Mouse (Mus musculus) intestine, embryonic 14.5 days (tissue): ENCODE results near the gene Rspry1. TPM values are rescaled to one million over a fixed set of nuclear protein-coding genes. Genes with fewer than 3 reads are reported as not detected.

Experiments
- ATAC-seq: fragments of 200-750 bp; cut with Nextera tagmentation; replicated peaks from 2 replicates; pipeline ENCODE4 v1.8.0; 2017; ENCODE audit warnings: low read depth, moderate number of reproducible peaks, moderate TSS enrichment, moderate library complexity; ENCODE audit not compliant: low FRiP score, low TSS enrichment
- DNase-seq: peaks from one replicate; pipeline ENCODE4 v3.0.0-alpha.2; 2018; ENCODE audit warnings: low spot score
- H3K27ac ChIP-seq: fragments of 300-500 bp; sonication (generic); 2 replicates; pipeline ENCODE4 v1.5.1; 2014; ENCODE audit warnings: low read depth, mild to moderate bottlenecking, control low read depth
- H3K27me3 ChIP-seq: fragments of 300-500 bp; sonication (generic); replicated peaks from 2 replicates; pipeline ENCODE4 v1.6.1; 2014; ENCODE audit warnings: low read length, control low read depth; ENCODE audit not compliant: control insufficient read depth, insufficient read depth
- H3K36me3 ChIP-seq: fragments of 300-500 bp; sonication (generic); 2 replicates; pipeline ENCODE4 v1.6.1; 2014; ENCODE audit warnings: low read length, control low read depth; ENCODE audit not compliant: control insufficient read depth, insufficient read depth
- H3K4me1 ChIP-seq: fragments of 300-500 bp; sonication (generic); replicated peaks from 2 replicates; pipeline ENCODE4 v1.6.1; 2014; ENCODE audit warnings: low read length, control low read depth, mixed read lengths; ENCODE audit not compliant: control insufficient read depth, insufficient read depth
- H3K4me2 ChIP-seq: fragments of 300-500 bp; sonication (generic); 2 replicates; pipeline ENCODE4 v1.6.1; 2014; ENCODE audit warnings: low read length
- H3K4me3 ChIP-seq: fragments of 300-500 bp; sonication (generic); 2 replicates; pipeline ENCODE4 v1.5.1; 2014; ENCODE audit warnings: low read depth, low read length, control low read depth, mixed read lengths
- H3K9ac ChIP-seq: fragments of 300-500 bp; sonication (generic); 2 replicates; pipeline ENCODE4 v1.6.1; 2014; ENCODE audit warnings: mild to moderate bottlenecking, low read length
- H3K9me3 ChIP-seq: fragments of 300-500 bp; sonication (generic); 2 replicates; pipeline ENCODE4 v1.6.1; 2016; ENCODE audit warnings: low read length, control low read depth; ENCODE audit not compliant: control insufficient read depth
- WGBS: fragments of 180-500 bp; shearing (Covaris S2); extraction: QIAGEN DNeasy Blood & Tissue Kit; methylation state at CpG from one replicate; pipeline ENCODE4 v1.1.7; 2014; 5-methylcytosine and 5-hydroxymethylcytosine counted together
- polyA plus RNA-seq: library from polyadenylated mRNA; unstranded; fragments of >200 nt; fragmentation: Nextera tagmentation; extraction: Ambion mirVana; gene quantifications from 2 replicates; pipeline ENCODE4 v1.2.1, GENCODE M21; 2014

Rspry1 gene
- polyA plus RNA-seq, 1 experiment from 2014 or later, result 27.9 TPM

DNA sequence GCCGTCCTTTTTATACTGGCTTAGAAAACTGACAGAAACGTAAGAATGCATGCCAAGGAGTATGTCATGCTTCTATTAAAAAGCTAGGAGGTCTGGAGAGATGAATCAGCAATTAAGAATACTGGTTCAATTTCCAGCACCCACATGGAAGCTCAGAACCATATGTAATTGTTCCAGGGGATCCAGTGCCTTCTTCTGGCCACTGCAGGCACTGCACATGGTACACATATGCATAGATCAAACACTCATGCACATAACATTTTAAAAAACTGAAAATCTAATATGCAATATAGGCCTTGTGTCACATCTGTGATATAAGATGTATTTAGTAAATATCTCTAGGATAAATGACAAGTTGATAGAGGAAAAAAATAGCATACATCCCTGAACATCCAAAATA lies 56.3 kb downstream of the Rspry1 start:
- Histone ChIP-seq H3K9me3 (no peaks in the 10 kb centered on the region), H3K4me3 (no peak overlapping the region), H3K27ac (no peak overlapping the region), H3K9ac (no peak overlapping the region), H3K36me3 (peaks cover 60% of the 10 kb centered on the region), H3K27me3 (no peaks in the 10 kb centered on the region), H3K4me1 (no peaks in the 10 kb centered on the region), H3K4me2 (no peak overlapping the region)
- no peak for DNase-seq
- no peak for ATAC-seq
- 90% methylated on average over 2 of the region's 2 CpGs for WGBS

DNA sequence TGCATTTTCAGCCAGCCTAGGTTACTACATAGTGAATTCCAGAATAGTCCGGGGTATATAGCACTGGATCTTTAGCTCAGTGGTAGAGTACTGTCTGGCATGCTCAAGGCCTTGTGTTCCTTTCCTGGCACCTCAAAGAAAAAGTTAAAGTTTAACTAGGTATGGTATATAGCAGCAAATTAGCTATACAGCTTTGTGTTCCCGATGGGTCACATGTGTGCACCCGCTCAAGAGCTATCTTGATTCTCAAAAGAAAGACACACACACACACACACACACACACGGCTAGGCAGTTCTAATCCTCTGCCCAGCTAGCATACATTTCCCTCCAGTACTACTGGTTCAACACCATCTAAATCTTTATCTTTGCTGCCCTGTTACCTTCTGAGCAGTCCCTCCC lies 58.7 kb downstream of the Rspry1 start:
- 78% methylated on average over 4 of the region's 4 CpGs for WGBS
- Histone ChIP-seq H3K36me3 (peaks cover 42% of the 10 kb centered on the region), H3K4me1 (no peaks in the 10 kb centered on the region), H3K9me3 (no peaks in the 10 kb centered on the region), H3K27me3 (no peaks in the 10 kb centered on the region), H3K27ac (no peak overlapping the region), H3K4me2 (no peak overlapping the region), H3K4me3 (no peak overlapping the region), H3K9ac (no peak overlapping the region)
- DNase-seq (no peak), ATAC-seq (peak; percentile 89)

DNA sequence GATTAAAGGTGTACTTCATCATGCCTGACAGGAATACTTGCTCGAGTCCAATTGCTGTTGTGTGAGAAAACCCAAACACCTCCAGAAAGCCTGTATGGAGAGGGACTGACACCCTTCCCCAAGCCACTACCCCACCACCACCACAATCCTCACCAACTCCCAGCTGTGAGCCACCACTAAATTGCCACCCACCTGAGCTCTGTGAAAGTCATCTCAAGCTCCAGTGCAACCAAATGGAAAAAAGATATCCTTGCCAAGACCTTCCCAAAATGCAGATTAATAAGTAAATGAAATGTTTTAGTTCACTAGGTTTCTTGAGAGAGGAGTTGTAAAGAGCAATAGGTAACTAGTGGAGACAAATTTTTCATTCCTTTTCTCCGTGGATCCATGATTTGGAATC lies 63.0 kb downstream of the Rspry1 start:
- ATAC-seq, result no peak

GRCm38 (mm10) chr8:94666456-94667308 lies 64.9 kb downstream of the Rspry1 start, which contains the start of gene Arl2bp:
TSS of gene Arl2bp (plus strand) at chr8:94666600.
- H3K27me3 ChIP-seq, result no peaks in the 10 kb centered on the region
- peak within 1 kb of the TSS; percentile 95 for H3K9ac ChIP-seq
- DNase-seq (peak; percentile 93), ATAC-seq (peak; percentile 99)
- no peaks in the 10 kb centered on the region for H3K9me3 ChIP-seq
- WGBS, result under 1% methylated on average over 72 of the region's 74 CpGs
- peaks cover 30% of the 10 kb centered on the region for H3K36me3 ChIP-seq
- peaks cover 14% of the 10 kb centered on the region for H3K4me1 ChIP-seq
- H3K27ac ChIP-seq, result peak within 1 kb of the TSS; percentile 80
- peak within 1 kb of the TSS; percentile 71 for H3K4me3 ChIP-seq
- peak within 1 kb of the TSS; percentile 66 for H3K4me2 ChIP-seq

More for the DNA sequence above, 63.0 kb downstream of the Rspry1 start:
- H3K4me2 ChIP-seq, result no peak overlapping the region
- H3K27me3 ChIP-seq, result no peaks in the 10 kb centered on the region
- peak; percentile 46 for DNase-seq
- peaks cover 24% of the 10 kb centered on the region for H3K36me3 ChIP-seq
- H3K9ac ChIP-seq, result no peak overlapping the region
- H3K9me3 ChIP-seq, result no peaks in the 10 kb centered on the region
- H3K27ac ChIP-seq, result no peak overlapping the region
- H3K4me3 ChIP-seq, result no peak overlapping the region
- 80% methylated on average over 2 of the region's 2 CpGs for WGBS
- peaks cover 14% of the 10 kb centered on the region for H3K4me1 ChIP-seq

- Histone ChIP-seq H3K9me3 (no peaks in the 10 kb centered on the region), H3K9ac (no peak overlapping the region), H3K27ac (no peak overlapping the region), H3K4me1 (no peaks in the 10 kb centered on the region), H3K4me3 (no peak overlapping the region), H3K27me3 (no peaks in the 10 kb centered on the region), H3K4me2 (no peak overlapping the region), H3K36me3 (peaks cover 48% of the 10 kb centered on the region)
- 71% methylated on average over 5 of the region's 5 CpGs for WGBS
- ATAC-seq (no peak), DNase-seq (no peak)
Observed at GRCm38 (mm10) chr8:94674384-94674783, 72.6 kb downstream of the Rspry1 start.

- no peaks in the 10 kb centered on the region for H3K4me1 ChIP-seq
- ATAC-seq (no peak), DNase-seq (no peak)
- peaks cover 4% of the 10 kb centered on the region; the same call in 1 of the 2 replicates for H3K9me3 ChIP-seq
- H3K4me2 ChIP-seq, result no peak overlapping the region
- H3K27ac ChIP-seq, result no peak overlapping the region
- no peak overlapping the region for H3K4me3 ChIP-seq
- H3K27me3 ChIP-seq, result no peaks in the 10 kb centered on the region
- peaks cover 39% of the 10 kb centered on the region for H3K36me3 ChIP-seq
- WGBS, result 86% methylated on average over 6 of the region's 6 CpGs
- no peak overlapping the region for H3K9ac ChIP-seq
Observed at GRCm38 (mm10) chr8:94675923-94676322, 74.2 kb downstream of the Rspry1 start.

DNA sequence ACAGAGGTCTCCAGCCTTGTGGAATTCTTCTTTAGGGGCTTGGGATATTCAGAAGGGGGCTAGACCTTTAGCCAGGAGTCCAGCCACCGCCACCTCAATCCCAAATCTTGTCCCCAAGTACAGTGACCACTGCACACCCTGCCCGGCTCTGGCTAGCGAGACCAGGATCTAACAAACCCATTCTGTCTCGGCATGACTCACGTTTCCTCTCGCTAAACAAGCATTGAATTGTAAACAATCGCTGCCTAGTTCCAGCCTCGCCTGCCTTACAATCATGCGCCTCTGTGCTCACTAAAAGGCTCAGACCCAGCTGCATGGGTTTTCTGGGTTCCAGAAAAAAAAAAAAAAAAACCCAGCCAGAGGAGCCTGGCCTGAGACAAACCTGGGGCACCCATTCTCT lies 76.8 kb downstream of the Rspry1 start:
- no peak overlapping the region for H3K4me2 ChIP-seq

DNA sequence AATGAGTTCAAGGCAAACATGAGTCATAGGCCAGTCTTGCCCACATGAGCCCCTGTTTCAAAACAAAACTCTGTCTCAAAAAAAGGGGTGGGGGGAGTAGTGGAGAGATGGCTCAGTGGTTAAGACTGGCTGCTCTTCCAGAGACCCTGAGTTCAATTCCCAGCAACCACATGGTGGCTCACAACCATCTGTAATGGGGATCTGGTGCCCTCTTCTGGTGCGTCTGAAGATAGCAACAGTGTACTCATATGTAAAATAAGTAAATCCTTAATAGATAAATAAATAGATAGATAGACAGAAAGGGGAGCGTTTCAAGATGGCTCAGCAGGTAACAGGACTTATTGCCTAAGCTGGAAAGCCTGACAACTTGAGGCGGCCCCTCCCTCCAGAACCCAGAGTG lies 78.7 kb downstream of the Rspry1 start:
- no peak overlapping the region for H3K27ac ChIP-seq
- no peak overlapping the region for H3K4me2 ChIP-seq
- no peaks in the 10 kb centered on the region for H3K36me3 ChIP-seq
- H3K27me3 ChIP-seq, result no peaks in the 10 kb centered on the region
- peaks cover 4% of the 10 kb centered on the region; the same call in 1 of the 2 replicates for H3K9me3 ChIP-seq
- no peak overlapping the region for H3K9ac ChIP-seq
- DNase-seq (no peak), ATAC-seq (no peak)
- peaks cover 4% of the 10 kb centered on the region; the same call in 1 of the 2 replicates for H3K4me1 ChIP-seq
- no peak overlapping the region for H3K4me3 ChIP-seq
- 94% methylated on average over 3 of the region's 3 CpGs for WGBS

More for the DNA sequence above, 76.8 kb downstream of the Rspry1 start:
- peaks cover 4% of the 10 kb centered on the region; the same call in 1 of the 2 replicates for H3K4me1 ChIP-seq
- 17% methylated on average over 9 of the region's 9 CpGs for WGBS
- no peaks in the 10 kb centered on the region for H3K27me3 ChIP-seq
- H3K9me3 ChIP-seq, result peaks cover 4% of the 10 kb centered on the region; the same call in 1 of the 2 replicates
- peak overlapping the region; percentile 73; the same call in 1 of the 2 replicates for H3K27ac ChIP-seq
- no peak overlapping the region for H3K9ac ChIP-seq
- ATAC-seq (no peak), DNase-seq (no peak)
- no peak overlapping the region for H3K4me3 ChIP-seq
- peaks cover 12% of the 10 kb centered on the region for H3K36me3 ChIP-seq
